Mouse (Mus musculus) liver, embryonic 14.5 days (tissue): Measurements from ENCODE around the gene Ccdc162. TPM values are rescaled to one million over a fixed set of nuclear protein-coding genes. Genes with fewer than 3 reads are reported as not detected.

Experiments used
- ATAC-seq: fragments of 200-750 bp; cut with Nextera tagmentation; 2 replicates; pipeline ENCODE4 v1.8.0; 2017; ENCODE audit warnings: moderate number of reproducible peaks, mild to moderate bottlenecking, moderate library complexity; ENCODE audit not compliant: insufficient read depth
- DNase-seq, 3 experiments: peaks; one replicate each; pipeline ENCODE4 v3.0.0-alpha.2; 2012 to 2013; ENCODE audit warnings: low read depth in 3 of 3, low spot score in 3 of 3
- H3K27ac ChIP-seq: fragments of 300-500 bp; sonication (generic); 2 replicates; pipeline ENCODE4 v1.5.1; 2014; ENCODE audit warnings: moderate library complexity, mild to moderate bottlenecking, control low read depth, inconsistent platforms
- H3K27me3 ChIP-seq: fragments of 300-500 bp; sonication (generic); 2 replicates; pipeline ENCODE4 v1.6.1; 2014; ENCODE audit warnings: mild to moderate bottlenecking, low read length, moderate library complexity; ENCODE audit not compliant: control insufficient read depth, insufficient read depth
- H3K36me3 ChIP-seq: fragments of 300-500 bp; sonication (generic); replicated peaks from 2 replicates; pipeline ENCODE4 v1.6.1; 2014; ENCODE audit warnings: low read depth; ENCODE audit not compliant: control insufficient read depth, insufficient read depth
- H3K4me1 ChIP-seq, 2 experiments: fragments of 200-500 bp in 1 of 2; fragments of 300-500 bp in 1 of 2; sonication (generic) in 1 of 2; replicated peaks; 2 replicates each; pipeline ENCODE4 v1.6.1; 2012 to 2014; ENCODE audit warnings: antibody characterized with exemption in 1 of 2, inconsistent platforms in 1 of 2, low read length in 1 of 2; ENCODE audit not compliant: control insufficient read depth in 2 of 2, insufficient read depth in 2 of 2
- H3K4me2 ChIP-seq: fragments of 300-500 bp; sonication (generic); 2 replicates; pipeline ENCODE4 v1.6.1; 2014; ENCODE audit warnings: low read depth, mild to moderate bottlenecking, control low read depth, moderate library complexity
- H3K4me3 ChIP-seq, 2 experiments: fragments of 200-500 bp in 1 of 2; fragments of 300-500 bp in 1 of 2; sonication (generic) in 1 of 2; 2 replicates each; pipeline ENCODE4 v1.5.1; 2012 to 2014; ENCODE audit warnings: low read depth in 2 of 2, low read length in 2 of 2, mild to moderate bottlenecking in 2 of 2, control low read depth in 1 of 2, inconsistent platforms in 1 of 2, moderate library complexity in 1 of 2; ENCODE audit not compliant: insufficient read depth in 1 of 2
- H3K9ac ChIP-seq: fragments of 300-500 bp; sonication (generic); replicated peaks from 2 replicates; pipeline ENCODE4 v1.6.1; 2014; ENCODE audit warnings: mild to moderate bottlenecking, control low read depth, moderate library complexity
- H3K9me3 ChIP-seq: fragments of 300-500 bp; sonication (generic); 2 replicates; pipeline ENCODE4 v1.6.1; 2016; ENCODE audit warnings: low read length, mixed read lengths; ENCODE audit not compliant: control insufficient read depth
- CTCF ChIP-seq: IDR thresholded peaks from 2 replicates; pipeline ENCODE4 v1.5.1; 2016; ENCODE audit warnings: antibody characterized with exemption, low read depth, control low read depth
- EP300 ChIP-seq: IDR thresholded peaks from 2 replicates; pipeline ENCODE4 v1.6.1; 2016; ENCODE audit warnings: antibody characterized with exemption, low read depth
- WGBS: fragments of 180-500 bp; shearing (Covaris S2); extraction: QIAGEN DNeasy Blood & Tissue Kit; methylation state at CpG from one replicate; pipeline ENCODE4 v1.1.7; 2014; ENCODE audit not compliant: insufficient replicate concordance; 5-methylcytosine and 5-hydroxymethylcytosine counted together
- polyA plus RNA-seq, 2 experiments: library from polyadenylated mRNA; depleted of rRNA in 1 of 2; stranded (reverse) in 1 of 2; unstranded in 1 of 2; fragments of >200 nt; fragmentation: Nextera tagmentation in 1 of 2; extraction: Ambion mirVana in 1 of 2; gene quantifications; 2 replicates each; pipeline versions ENCODE4 v1.2.1 to v1.2.3; 2012 to 2014

The Ccdc162 gene
- polyA plus RNA-seq, 2 experiments: 0.07 to 0.10 TPM

GRCm38 (mm10) chr10:41740221-41740620 lies 23.8 kb upstream of the Ccdc162 start:
- no peak for ATAC-seq

GRCm38 (mm10) chr10:41737245-41737644 lies 20.8 kb upstream of the Ccdc162 start:
- DNase-seq (no peak), ATAC-seq (no peak)
- no peak overlapping the region for H3K9ac ChIP-seq
- no peak overlapping the region for H3K27ac ChIP-seq
- no peak overlapping the region for H3K4me2 ChIP-seq
- no peaks in the 10 kb centered on the region for H3K9me3 ChIP-seq
- H3K27me3 ChIP-seq: no peaks in the 10 kb centered on the region
- WGBS: 89% methylated on average over 16 of the region's 16 CpGs
- no peaks in the 10 kb centered on the region for H3K4me1 ChIP-seq
- H3K4me3 ChIP-seq: no peak overlapping the region
- TF ChIP-seq CTCF: no peak
- TF ChIP-seq EP300: no peak
- H3K36me3 ChIP-seq: no peaks in the 10 kb centered on the region; the same call in 1 of the 2 replicates

More at GRCm38 (mm10) chr10:41740221-41740620, 23.8 kb upstream of the Ccdc162 start:
- H3K27ac ChIP-seq: no peak overlapping the region
- 62% methylated on average over 2 of the region's 2 CpGs for WGBS
- no peak overlapping the region for H3K9ac ChIP-seq
- H3K4me1 ChIP-seq: no peaks in the 10 kb centered on the region
- no peaks in the 10 kb centered on the region for H3K27me3 ChIP-seq
- no peak overlapping the region for H3K4me3 ChIP-seq
- TF ChIP-seq EP300 (no peak), CTCF (no peak)
- no peaks in the 10 kb centered on the region; the same call in 1 of the 2 replicates for H3K36me3 ChIP-seq
- H3K4me2 ChIP-seq: no peak overlapping the region
- H3K9me3 ChIP-seq: no peaks in the 10 kb centered on the region
- no peak for DNase-seq

- WGBS: 85% methylated on average over 6 of the region's 6 CpGs
- Histone ChIP-seq H3K4me2 (no peak overlapping the region), H3K9me3 (no peaks in the 10 kb centered on the region), H3K4me1 (no peaks in the 10 kb centered on the region), H3K9ac (no peak overlapping the region), H3K27ac (no peak overlapping the region), H3K27me3 (no peaks in the 10 kb centered on the region), H3K4me3 (no peak overlapping the region), H3K36me3 (no peaks in the 10 kb centered on the region; the same call in 1 of the 2 replicates)
- no peak for ATAC-seq
- TF ChIP-seq CTCF (no peak), EP300 (no peak)
- DNase-seq: no peak
Measured at GRCm38 (mm10) chr10:41735398-41735797, 19.0 kb upstream of the Ccdc162 start.

- H3K27me3 ChIP-seq: no peaks in the 10 kb centered on the region
- H3K4me3 ChIP-seq: no peak overlapping the region
- no peak for TF ChIP-seq CTCF
- no peak for TF ChIP-seq EP300
- H3K4me1 ChIP-seq: no peaks in the 10 kb centered on the region
- ATAC-seq (no peak), DNase-seq (no peak)
- WGBS: 83% methylated on average over 3 of the region's 3 CpGs
- no peak overlapping the region for H3K9ac ChIP-seq
- no peak overlapping the region for H3K27ac ChIP-seq
- peaks cover under 1% of the 10 kb centered on the region for H3K36me3 ChIP-seq
- no peaks in the 10 kb centered on the region for H3K9me3 ChIP-seq
- no peak overlapping the region for H3K4me2 ChIP-seq
Measured at GRCm38 (mm10) chr10:41733214-41733613, 16.8 kb upstream of the Ccdc162 start.

GRCm38 (mm10) chr10:41731932-41732331 lies 15.5 kb upstream of the Ccdc162 start:
- Histone ChIP-seq H3K4me1 (no peaks in the 10 kb centered on the region), H3K27ac (no peak overlapping the region), H3K27me3 (no peaks in the 10 kb centered on the region), H3K4me2 (no peak overlapping the region), H3K36me3 (peaks cover 5% of the 10 kb centered on the region), H3K9ac (no peak overlapping the region), H3K9me3 (no peaks in the 10 kb centered on the region; the same call in 1 of the 2 replicates), H3K4me3 (no peak overlapping the region)
- TF ChIP-seq CTCF: no peak
- 75% methylated on average over 4 of the region's 4 CpGs for WGBS
- ATAC-seq (no peak), DNase-seq (no peak)
